Mouse (Mus musculus) adrenal gland, postnatal 4 days (tissue): Measurements from ENCODE around the gene Prkrip1. TPM values are rescaled to one million over a fixed set of nuclear protein-coding genes. Genes with fewer than 3 reads are reported as not detected.

ENCODE experiments used
- total RNA-seq, 2 experiments: library from RNA; stranded (reverse); gene quantifications; 2 replicates each; pipeline ENCODE4 v1.2.3; 2021

The Prkrip1 gene
- total RNA-seq, 2 experiments from 2014 or later = 35.4 to 36.7 TPM

Other genes with a start within 250 kb of the Prkrip1 start
- gene Ssc4d, start 224.4 kb downstream of the Prkrip1 start, total RNA-seq = 1 to 10 TPM; 6.7 to 8.1 TPM
- gene Zp3, start 218.9 kb downstream of the Prkrip1 start, total RNA-seq = under 1 TPM in 1 of 2 experiments, not detected in 1; 0.45 TPM
- 10 to 100 TPM; 18.6 to 19.0 TPM for gene Dtx2, start 204.2 kb downstream of the Prkrip1 start, total RNA-seq
- gene Upk3b, start 160.5 kb downstream of the Prkrip1 start, total RNA-seq = 10 to 100 TPM; 14.2 to 15.0 TPM
- under 1 TPM in 1 of 2 experiments, not detected in 1; 0.78 TPM for gene Upk3bl, start 144.5 kb downstream of the Prkrip1 start, total RNA-seq
- 10 to 100 TPM; 15.2 to 19.6 TPM for gene Rasa4, start 115.0 kb downstream of the Prkrip1 start, total RNA-seq
- gene Polr2j, start 82.3 kb downstream of the Prkrip1 start, total RNA-seq = 10 to 100 TPM; 94.6 to 96.8 TPM
- gene Lrwd1, start 62.9 kb downstream of the Prkrip1 start, total RNA-seq = 10 to 100 TPM; 17.6 to 21.0 TPM
- gene Alkbh4, start 62.8 kb downstream of the Prkrip1 start, total RNA-seq = 10 to 100 TPM; 10.2 to 11.5 TPM
- 1 to 10 TPM; 6.5 to 7.3 TPM for gene Orai2, start 28.2 kb downstream of the Prkrip1 start, total RNA-seq
- gene Sh2b2, start 47.6 kb upstream of the Prkrip1 start, total RNA-seq = 10 to 100 TPM; 15.6 to 18.6 TPM